Mouse (Mus musculus) neural tube, embryonic 12.5 days (tissue): Measurements from ENCODE around the gene Urad. TPM values are rescaled to one million over a fixed set of nuclear protein-coding genes. Genes with fewer than 3 reads are reported as not detected.
A peak's percentile ranks its signal among the peaks of the same experiment; 100 is the strongest.

Source experiments
- ATAC-seq: fragments of 200-750 bp; cut with Nextera tagmentation; 2 replicates; pipeline ENCODE4 v1.8.0; 2017; ENCODE audit warnings: low read depth, mild to moderate bottlenecking, moderate TSS enrichment, moderate library complexity; ENCODE audit not compliant: low FRiP score
- H3K27ac ChIP-seq: fragments of 300-500 bp; sonication (generic); 2 replicates; pipeline ENCODE4 v1.5.1; 2016
- H3K27me3 ChIP-seq: fragments of 300-500 bp; sonication (generic); replicated peaks from 2 replicates; pipeline ENCODE4 v1.6.1; 2016; ENCODE audit warnings: mild to moderate bottlenecking
- H3K36me3 ChIP-seq: fragments of 300-500 bp; sonication (generic); 2 replicates; pipeline ENCODE4 v1.6.1; 2016; ENCODE audit warnings: mild to moderate bottlenecking
- H3K4me1 ChIP-seq: fragments of 300-500 bp; sonication (generic); 2 replicates; pipeline ENCODE4 v1.6.1; 2016
- H3K4me2 ChIP-seq: fragments of 300-500 bp; sonication (generic); replicated peaks from 2 replicates; pipeline ENCODE4 v1.6.1; 2016; ENCODE audit warnings: mild to moderate bottlenecking
- H3K4me3 ChIP-seq: fragments of 300-500 bp; sonication (generic); 2 replicates; pipeline ENCODE4 v1.5.1; 2016
- H3K9ac ChIP-seq: fragments of 300-500 bp; sonication (generic); 2 replicates; pipeline ENCODE4 v1.6.1; 2016; ENCODE audit warnings: mild to moderate bottlenecking
- H3K9me3 ChIP-seq: fragments of 300-500 bp; sonication (generic); 2 replicates; pipeline ENCODE4 v1.6.1; 2016; ENCODE audit warnings: mild to moderate bottlenecking
- WGBS: fragments of 180-500 bp; shearing (Covaris S2); methylation state at CpG from one replicate; pipeline ENCODE4 v1.1.7; 2016; 5-methylcytosine and 5-hydroxymethylcytosine counted together
- polyA plus RNA-seq: library from polyadenylated mRNA; unstranded; fragments of >200 nt; fragmentation: Nextera tagmentation; extraction: Ambion mirVana; gene quantifications from 2 replicates; pipeline ENCODE4 v1.2.1, GENCODE M21; 2016

Gene Urad
- polyA plus RNA-seq, 1 experiment from 2014 or later = not detected

- Histone ChIP-seq H3K4me3 (no peak overlapping the region), H3K9ac (no peak overlapping the region), H3K27ac (no peak overlapping the region), H3K27me3 (no peaks in the 10 kb centered on the region), H3K9me3 (no peaks in the 10 kb centered on the region), H3K4me2 (no peak overlapping the region), H3K36me3 (no peaks in the 10 kb centered on the region), H3K4me1 (no peaks in the 10 kb centered on the region)
- ATAC-seq = no peak
- WGBS = 73% methylated on average over 1 of the region's 1 CpGs
Measured at GRCm38 (mm10) chr5:147345981-147346380, 23.7 kb upstream of the Urad start.

- no peak for ATAC-seq
- no peak overlapping the region for H3K4me2 ChIP-seq
- H3K27me3 ChIP-seq = no peaks in the 10 kb centered on the region
- no peaks in the 10 kb centered on the region for H3K9me3 ChIP-seq
- H3K36me3 ChIP-seq = no peaks in the 10 kb centered on the region
- WGBS = 88% methylated on average over 10 of the region's 10 CpGs
- H3K4me1 ChIP-seq = no peaks in the 10 kb centered on the region
- no peak overlapping the region for H3K4me3 ChIP-seq
- 0 out of 2 replicates have a peak overlapping the region, but pooled peaks have one; percentile 9 for H3K9ac ChIP-seq
- no peak overlapping the region for H3K27ac ChIP-seq
Measured at GRCm38 (mm10) chr5:147343904-147344303, 21.7 kb upstream of the Urad start.

- 89% methylated on average over 6 of the region's 6 CpGs for WGBS
- no peaks in the 10 kb centered on the region for H3K4me1 ChIP-seq
Measured at GRCm38 (mm10) chr5:147342901-147343300, 20.7 kb upstream of the Urad start.

GRCm38 (mm10) chr5:147340741-147341414 lies 18.6 kb upstream of the Urad start:
- no peak overlapping the region for H3K4me3 ChIP-seq
- H3K27ac ChIP-seq = no peak overlapping the region
- no peak overlapping the region for H3K4me2 ChIP-seq
- WGBS = 66% methylated on average over 13 of the region's 13 CpGs
- H3K9me3 ChIP-seq = no peaks in the 10 kb centered on the region
- H3K27me3 ChIP-seq = no peaks in the 10 kb centered on the region
- no peak for ATAC-seq
- no peaks in the 10 kb centered on the region for H3K36me3 ChIP-seq
- no peak overlapping the region for H3K9ac ChIP-seq
- no peaks in the 10 kb centered on the region for H3K4me1 ChIP-seq

More at GRCm38 (mm10) chr5:147342901-147343300, 20.7 kb upstream of the Urad start:
- H3K9ac ChIP-seq = no peak overlapping the region
- H3K4me2 ChIP-seq = no peak overlapping the region
- H3K4me3 ChIP-seq = no peak overlapping the region
- no peaks in the 10 kb centered on the region for H3K27me3 ChIP-seq
- no peak overlapping the region for H3K27ac ChIP-seq
- no peaks in the 10 kb centered on the region for H3K36me3 ChIP-seq
- ATAC-seq = no peak
- no peaks in the 10 kb centered on the region for H3K9me3 ChIP-seq

- no peak for ATAC-seq
- Histone ChIP-seq H3K4me1 (no peaks in the 10 kb centered on the region), H3K4me2 (no peak overlapping the region), H3K36me3 (no peaks in the 10 kb centered on the region), H3K9me3 (no peaks in the 10 kb centered on the region), H3K27ac (no peak overlapping the region), H3K9ac (no peak overlapping the region), H3K27me3 (no peaks in the 10 kb centered on the region), H3K4me3 (no peak overlapping the region)
- 88% methylated on average over 11 of the region's 11 CpGs for WGBS
Measured at GRCm38 (mm10) chr5:147339560-147339959, 17.3 kb upstream of the Urad start.

- Histone ChIP-seq H3K4me3 (no peak overlapping the region), H3K4me1 (no peaks in the 10 kb centered on the region), H3K9me3 (no peaks in the 10 kb centered on the region), H3K4me2 (no peak overlapping the region), H3K9ac (no peak overlapping the region), H3K27me3 (no peaks in the 10 kb centered on the region), H3K27ac (no peak overlapping the region), H3K36me3 (no peaks in the 10 kb centered on the region)
- ATAC-seq = no peak
- WGBS = 66% methylated on average over 9 of the region's 9 CpGs
Measured at GRCm38 (mm10) chr5:147338967-147339366, 16.7 kb upstream of the Urad start.

GRCm38 (mm10) chr5:147332711-147333110 lies 10.5 kb upstream of the Urad start:
- peaks cover 7% of the 10 kb centered on the region for H3K4me1 ChIP-seq
- 0 out of 2 replicates have a peak, but pooled peaks have one; percentile 44 for ATAC-seq
- H3K4me2 ChIP-seq = no peak overlapping the region
- no peaks in the 10 kb centered on the region for H3K27me3 ChIP-seq
- WGBS = 36% methylated on average over 7 of the region's 7 CpGs
- H3K27ac ChIP-seq = no peak overlapping the region
- H3K9me3 ChIP-seq = no peaks in the 10 kb centered on the region
- no peak overlapping the region for H3K9ac ChIP-seq
- H3K36me3 ChIP-seq = no peaks in the 10 kb centered on the region
- H3K4me3 ChIP-seq = no peak overlapping the region

- no peaks in the 10 kb centered on the region for H3K27me3 ChIP-seq
- WGBS = 42% methylated on average over 2 of the region's 2 CpGs
- H3K9me3 ChIP-seq = no peaks in the 10 kb centered on the region
Measured at GRCm38 (mm10) chr5:147331547-147331946, 9.3 kb upstream of the Urad start.

GRCm38 (mm10) chr5:147329946-147330345 lies 7.7 kb upstream of the Urad start:
- Histone ChIP-seq H3K36me3 (no peaks in the 10 kb centered on the region), H3K9me3 (no peaks in the 10 kb centered on the region), H3K27me3 (no peaks in the 10 kb centered on the region), H3K9ac (no peak overlapping the region), H3K4me1 (peaks cover 7% of the 10 kb centered on the region), H3K4me2 (no peak overlapping the region), H3K4me3 (no peak overlapping the region), H3K27ac (no peak overlapping the region)
- WGBS = 86% methylated on average over 11 of the region's 11 CpGs
- no peak for ATAC-seq

More at GRCm38 (mm10) chr5:147331547-147331946, 9.3 kb upstream of the Urad start:
- peaks cover 7% of the 10 kb centered on the region for H3K4me1 ChIP-seq
- no peak overlapping the region for H3K4me3 ChIP-seq
- no peak overlapping the region for H3K9ac ChIP-seq
- H3K36me3 ChIP-seq = no peaks in the 10 kb centered on the region
- H3K27ac ChIP-seq = no peak overlapping the region
- H3K4me2 ChIP-seq = no peak overlapping the region
- no peak for ATAC-seq

- H3K9me3 ChIP-seq = no peaks in the 10 kb centered on the region
- no peak overlapping the region for H3K4me3 ChIP-seq
- WGBS = 90% methylated on average over 5 of the region's 5 CpGs
- no peaks in the 10 kb centered on the region for H3K36me3 ChIP-seq
- H3K9ac ChIP-seq = no peak overlapping the region
- no peak for ATAC-seq
- H3K27ac ChIP-seq = no peak overlapping the region
- H3K27me3 ChIP-seq = peaks cover 2% of the 10 kb centered on the region; the same call in 1 of the 2 replicates
- H3K4me2 ChIP-seq = no peak overlapping the region
- H3K4me1 ChIP-seq = peaks cover 3% of the 10 kb centered on the region; the same call in 1 of the 2 replicates
Measured at GRCm38 (mm10) chr5:147327636-147328035, 5.4 kb upstream of the Urad start.

GRCm38 (mm10) chr5:147325931-147326330 lies 3.7 kb upstream of the Urad start:
- H3K4me3 ChIP-seq = no peak overlapping the region
- H3K27me3 ChIP-seq = peaks cover 13% of the 10 kb centered on the region
- 83% methylated on average over 11 of the region's 11 CpGs for WGBS
- no peak overlapping the region for H3K4me2 ChIP-seq
- no peak overlapping the region for H3K27ac ChIP-seq
- no peak overlapping the region for H3K9ac ChIP-seq
- ATAC-seq = no peak
- H3K4me1 ChIP-seq = no peaks in the 10 kb centered on the region
- no peaks in the 10 kb centered on the region for H3K36me3 ChIP-seq
- no peaks in the 10 kb centered on the region for H3K9me3 ChIP-seq

- Histone ChIP-seq H3K27ac (no peak overlapping the region), H3K27me3 (peaks cover 26% of the 10 kb centered on the region), H3K9ac (no peak overlapping the region), H3K4me2 (no peak overlapping the region), H3K4me3 (no peak overlapping the region), H3K36me3 (no peaks in the 10 kb centered on the region), H3K9me3 (no peaks in the 10 kb centered on the region), H3K4me1 (no peaks in the 10 kb centered on the region)
- 0 out of 2 replicates have a peak, but pooled peaks have one; percentile 25 for ATAC-seq
- 17% methylated on average over 17 of the region's 17 CpGs for WGBS
Measured at GRCm38 (mm10) chr5:147323237-147323917, 1.1 kb upstream of the Urad start.
